Mouse (Mus musculus): Measurements from ENCODE around the gene Tenm4. TPM values are rescaled to one million over a fixed set of nuclear protein-coding genes. Genes with fewer than 3 reads are reported as not detected.

Tenm4 gene
- total and polyA plus RNA-seq, 3 experiments, result 0.03 to 0.26 (median 0.04) TPM

DNA sequence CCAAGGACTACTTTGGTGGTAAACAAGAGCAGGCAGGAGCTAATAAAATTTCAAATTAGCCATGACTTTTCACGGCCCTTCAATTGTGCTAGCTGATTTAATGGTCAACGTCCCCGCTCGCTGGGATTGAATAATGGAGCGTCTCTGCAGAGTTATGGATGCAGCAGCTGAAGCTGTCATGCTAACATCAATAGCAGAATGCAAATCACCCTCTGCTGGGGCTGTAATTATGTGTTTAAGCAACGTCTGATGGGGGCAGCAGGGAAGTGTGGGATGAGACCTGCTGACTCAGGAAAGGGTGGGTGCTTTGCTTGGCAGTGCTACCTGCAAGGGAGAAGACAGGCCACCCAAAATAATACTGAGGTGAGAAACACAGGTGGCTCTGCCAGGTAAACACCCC lies 649.3 kb downstream of the Tenm4 start:
- H3K27me3 ChIP-seq (replicated peaks), result no peaks in the 10 kb centered on the region
- H3K4me2 ChIP-seq (ENCODE audit: insufficient read depth, low read depth, poor library complexity, severe bottlenecking), result no peak overlapping the region
- peaks cover 4% of the 10 kb centered on the region for H3K9me3 ChIP-seq (replicated peaks; ENCODE audit: low read length)
- no peaks in the 10 kb centered on the region for H3K36me3 ChIP-seq (replicated peaks in 1 of 2; ENCODE audit: control insufficient read depth in 1 of 2, insufficient read depth in 1 of 2, low read length in 1 of 2)
- no peak overlapping the region for H3K9ac ChIP-seq (ENCODE audit: insufficient read depth, low read depth)
- H3K4me1 ChIP-seq (ENCODE audit: control insufficient read depth in 1 of 2, insufficient read depth in 2 of 2), result peaks cover 9 to 40% of the 10 kb centered on the region in 2 experiments
- H3K4me3 ChIP-seq (replicated peaks in 1 of 3; ENCODE audit: low read depth in 2 of 3, low read length in 2 of 3, poor library complexity in 1 of 3), result no peak overlapping the region
- no peak overlapping the region for H3K27ac ChIP-seq (ENCODE audit: insufficient read depth, low read depth)
- no peaks in the 10 kb centered on the region for H3K79me2 ChIP-seq (replicated peaks; ENCODE audit: control insufficient read depth, extremely low read depth, insufficient read depth, poor library complexity, severe bottlenecking)
- no peak for DNase-seq (ENCODE audit: extremely low read depth)
- in situ Hi-C loops (cut with MboI; ENCODE audit: low pct_ligation_motif_present, low pct_unique_long_range_greater_than_20kb, low sequenced_read_pairs), result no loop called here
- TF ChIP-seq JUND (conservative IDR thresholded peaks at IDR 0.05; ENCODE audit: low read depth, low read length) (no peak), ZKSCAN1 (IDR thresholded peaks at IDR 0.05; ENCODE audit: borderline replicate concordance, low read depth, low read length) (no peak), EP300 (IDR thresholded peaks at IDR 0.05; ENCODE audit: low read length) (no peak), PAX5 (IDR thresholded peaks at IDR 0.05; ENCODE audit: low read length) (no peak), NELFE (IDR thresholded peaks at IDR 0.05; ENCODE audit: low read depth, low read length) (no peak), SIN3A (IDR thresholded peaks at IDR 0.05; ENCODE audit: low read length) (no peak), KAT2A (IDR thresholded peaks at IDR 0.05; ENCODE audit: insufficient replicate concordance, low read length) (no peak), GABPA (IDR thresholded peaks at IDR 0.05; ENCODE audit: insufficient replicate concordance, low read depth, low read length) (no peak), CHD1 (IDR thresholded peaks at IDR 0.05; ENCODE audit: low read depth, low read length) (no peak), TCF12 (IDR thresholded peaks at IDR 0.05; ENCODE audit: low read depth, low read length) (no peak), HCFC1 (IDR thresholded peaks at IDR 0.05; ENCODE audit: low read depth, low read length) (no peak), USF1 (IDR thresholded peaks at IDR 0.05; ENCODE audit: low read depth, low read length) (no peak), NRF1 (IDR thresholded peaks at IDR 0.05; ENCODE audit: low read depth, low read length) (no peak), CHD2 (IDR thresholded peaks at IDR 0.05; ENCODE audit: low read length) (no peak), MAZ (IDR thresholded peaks at IDR 0.05; ENCODE audit: low read depth, low read length) (no peak), CTCF (conservative IDR thresholded peaks at IDR 0.05 in 1 of 2, IDR thresholded peaks at IDR 0.05 in 1 of 2; ENCODE audit: low read depth in 2 of 2, low read length in 2 of 2) (no peak), ZNF384 (IDR thresholded peaks at IDR 0.05; ENCODE audit: low read depth, low read length) (no peak), IRF4 (IDR thresholded peaks at IDR 0.05; ENCODE audit: low read depth, low read length) (no peak)
- dilution Hi-C loops (cut with MboI; ENCODE audit: extremely low pct_ligation_motif_present, extremely low pct_unique_long_range_greater_than_20kb, low sequenced_read_pairs), result no loop called here

DNA sequence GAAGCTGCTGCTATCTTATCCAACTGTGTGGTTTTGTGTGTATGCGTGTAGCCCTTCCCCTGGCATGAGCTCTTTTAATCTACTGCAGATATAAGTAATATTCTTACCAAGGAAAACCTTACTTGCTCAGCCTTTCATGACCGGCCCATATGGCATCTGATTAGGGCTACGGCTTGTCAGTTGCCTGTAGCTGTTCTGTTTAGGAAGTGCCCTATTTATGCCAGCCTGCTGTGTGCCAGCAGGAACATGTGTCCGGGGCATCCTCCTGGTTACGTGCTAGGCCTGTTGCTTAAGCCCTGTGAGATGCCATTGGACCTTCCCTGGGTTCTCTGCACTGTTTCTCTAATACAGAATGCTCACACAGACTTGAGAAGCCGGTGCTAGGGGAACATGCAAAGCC lies 655.1 kb downstream of the Tenm4 start:
- Histone ChIP-seq H3K4me3 (replicated peaks in 1 of 3; ENCODE audit: low read depth in 2 of 3, low read length in 2 of 3, poor library complexity in 1 of 3) (no peak overlapping the region), H3K27me3 (replicated peaks) (no peaks in the 10 kb centered on the region), H3K27ac (ENCODE audit: insufficient read depth, low read depth) (no peak overlapping the region), H3K9me3 (replicated peaks; ENCODE audit: low read length) (peaks cover 4% of the 10 kb centered on the region), H3K9ac (ENCODE audit: insufficient read depth, low read depth) (no peak overlapping the region), H3K79me2 (replicated peaks; ENCODE audit: control insufficient read depth, extremely low read depth, insufficient read depth, poor library complexity, severe bottlenecking) (no peaks in the 10 kb centered on the region), H3K4me2 (ENCODE audit: insufficient read depth, low read depth, poor library complexity, severe bottlenecking) (no peak overlapping the region), H3K36me3 (replicated peaks in 1 of 2; ENCODE audit: control insufficient read depth in 1 of 2, insufficient read depth in 1 of 2, low read length in 1 of 2) (no peaks in the 10 kb centered on the region), H3K4me1 (ENCODE audit: control insufficient read depth in 1 of 2, insufficient read depth in 2 of 2) (peaks cover 3 to 10% of the 10 kb centered on the region in 2 experiments; a peak in 3 of 4 replicates)
- DNase-seq (ENCODE audit: extremely low read depth), result no peak
- no peak for TF ChIP-seq PAX5 (IDR thresholded peaks at IDR 0.05; ENCODE audit: low read length)
- TF ChIP-seq TBP (conservative IDR thresholded peaks at IDR 0.05; ENCODE audit: low read depth, low read length), result no peak
- TF ChIP-seq MAFK (IDR thresholded peaks at IDR 0.05; ENCODE audit: insufficient replicate concordance, low read length), result no peak
- no peak for TF ChIP-seq POLR2AphosphoS2 (IDR thresholded peaks at IDR 0.05; ENCODE audit: low read depth, low read length)
- no peak for TF ChIP-seq IRF4 (IDR thresholded peaks at IDR 0.05; ENCODE audit: low read depth, low read length)
- no peak for TF ChIP-seq MYC (IDR thresholded peaks at IDR 0.05; ENCODE audit: low read depth, low read length)
- in situ Hi-C loops (cut with MboI; ENCODE audit: low pct_ligation_motif_present, low pct_unique_long_range_greater_than_20kb, low sequenced_read_pairs), result no loop called here
- dilution Hi-C loops (cut with MboI; ENCODE audit: extremely low pct_ligation_motif_present, extremely low pct_unique_long_range_greater_than_20kb, low sequenced_read_pairs), result no loop called here

All from CH12.LX (cell line).